18 mouse cellular contexts compared by ENCODE assay signal in genomic region chr3:107365341-107365740, GRCm38 (mm10).
"Had no signal": no experiment of that assay in that cellular context is flagged by ENCODE, and none has a peak within 500 bp of the region (broad histone marks: within the 10 kb centered on the region; RNA-seq: fewer than 3 reads in every experiment).

No protein-coding gene starts in this region.

- H3K4me2 ChIP-seq: liver, embryonic 13.5 days; lung, embryonic 14.5 days; midbrain, embryonic 13.5 days had no signal

- H3K9ac ChIP-seq: liver, embryonic 13.5 days; lung, embryonic 14.5 days; midbrain, embryonic 13.5 days had no signal

- DNase-seq: kidney, adult 2 months; kidney, postnatal 36 days; layer of hippocampus, postnatal 36 days; liver; liver, embryonic 13.5 days; lung, embryonic 14.5 days; thymus, adult 2 months; thymus, postnatal 14 days; thymus, postnatal 4 days had no signal

- ATAC-seq: intestine, postnatal 0 days; lung, postnatal 0 days; midbrain, embryonic 13.5 days; midbrain, embryonic 16.5 days had no signal

- H3K27ac ChIP-seq: kidney, postnatal 0 days; left cerebral cortex, adult 2 months; liver, embryonic 13.5 days; macrophage; midbrain, embryonic 10.5 days; midbrain, embryonic 13.5 days; stomach, postnatal 0 days had no signal

- H3K36me3 ChIP-seq: liver, embryonic 13.5 days; midbrain, embryonic 10.5 days; midbrain, embryonic 13.5 days had no signal

- H3K4me1 ChIP-seq: liver, embryonic 13.5 days had no signal

- H3K9me3 ChIP-seq: liver, embryonic 13.5 days; midbrain, embryonic 10.5 days; midbrain, embryonic 13.5 days had no signal

- H3K4me3 ChIP-seq: left cerebral cortex, adult 2 months; liver, embryonic 13.5 days; midbrain, embryonic 10.5 days; midbrain, embryonic 13.5 days had no signal
